Mouse (Mus musculus): Measurements from ENCODE around the gene Eef2.

DNA sequence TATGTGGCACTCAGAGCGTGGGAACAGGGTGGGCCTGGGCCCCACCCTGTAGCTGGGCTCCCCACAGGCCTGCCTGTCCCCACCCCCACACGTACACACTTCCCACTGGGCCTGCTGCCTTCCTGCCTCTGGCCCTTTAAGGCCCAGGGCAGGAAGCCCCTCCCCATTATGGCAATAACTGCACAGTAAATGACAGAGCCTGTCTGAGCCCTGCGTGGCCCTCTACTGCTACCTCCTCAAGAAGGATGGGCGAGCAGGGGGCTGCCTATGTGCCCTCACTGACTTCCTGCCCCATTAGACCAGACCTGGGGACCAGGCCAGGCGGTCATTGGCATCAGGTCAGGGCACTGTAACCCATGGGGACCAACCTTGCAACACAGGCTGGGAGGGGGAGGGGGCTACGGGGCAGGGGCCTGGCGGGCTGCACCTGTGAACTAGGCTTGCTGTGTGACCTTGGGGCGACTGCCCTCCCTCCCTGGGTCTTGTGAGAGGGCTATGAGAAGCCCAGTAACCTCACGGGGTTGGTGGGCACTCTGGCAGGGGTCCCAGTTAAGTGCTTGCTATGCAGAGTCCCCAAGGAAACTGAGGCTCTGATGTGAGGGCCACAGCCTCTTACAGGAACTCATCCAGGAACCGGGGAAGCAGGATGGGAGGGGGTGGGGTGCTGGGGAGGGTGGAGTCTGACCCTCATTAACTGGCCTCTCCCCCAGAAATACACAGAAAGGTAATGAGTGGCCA, 35.5 kb upstream of the Eef2 start:
- TF ChIP-seq CTCF (IDR thresholded peaks at IDR 0.05; ENCODE audit: low read depth, low read length) (no peak), POLR2A (IDR thresholded peaks at IDR 0.05; ENCODE audit: borderline replicate concordance, low read depth, low read length) (no peak)
